Mouse (Mus musculus): ENCODE data around the gene Cyp19a1. TPM values are rescaled to one million over a fixed set of nuclear protein-coding genes. Genes with fewer than 3 reads are reported as not detected.

Gene Cyp19a1
- total and polyA plus RNA-seq, 3 experiments, result not detected

DNA sequence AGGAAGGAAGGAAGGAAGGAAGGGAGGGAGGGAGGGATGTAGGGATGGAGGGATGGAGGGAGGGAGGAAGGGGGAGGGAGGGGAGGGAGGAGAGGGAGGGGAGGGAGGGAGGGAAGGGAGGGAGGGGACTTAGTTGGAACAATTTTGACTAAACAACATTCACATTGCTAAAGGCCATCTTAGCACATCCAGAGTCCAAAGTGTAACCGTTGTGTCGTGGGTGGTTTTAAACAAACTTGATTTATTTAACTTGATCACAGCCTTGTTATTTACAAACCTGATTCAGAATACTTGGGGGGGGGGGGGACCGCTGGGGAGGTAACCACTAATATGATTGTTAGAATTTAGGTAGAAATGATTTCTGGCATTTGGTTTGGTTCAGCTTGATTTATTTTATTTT is 31.5 kb upstream of the Cyp19a1 start:
- in situ Hi-C loops (cut with MboI; ENCODE audit: low pct_ligation_motif_present, low pct_unique_long_range_greater_than_20kb, low sequenced_read_pairs) (no loop called here), dilution Hi-C loops (cut with MboI; ENCODE audit: extremely low pct_ligation_motif_present, extremely low pct_unique_long_range_greater_than_20kb, low sequenced_read_pairs) (no loop called here)
- Histone ChIP-seq H3K9ac (ENCODE audit: insufficient read depth, low read depth) (no peak overlapping the region), H3K4me2 (ENCODE audit: insufficient read depth, low read depth, poor library complexity, severe bottlenecking) (no peak overlapping the region), H3K27me3 (replicated peaks) (peaks cover 19% of the 10 kb centered on the region), H3K4me1 (ENCODE audit: control insufficient read depth in 1 of 2, insufficient read depth in 2 of 2) (no peaks in the 10 kb centered on the region), H3K36me3 (replicated peaks in 1 of 2; ENCODE audit: control insufficient read depth in 1 of 2, insufficient read depth in 1 of 2, low read length in 1 of 2) (no peaks in the 10 kb centered on the region), H3K27ac (ENCODE audit: insufficient read depth, low read depth) (no peak overlapping the region), H3K4me3 (replicated peaks in 1 of 3; ENCODE audit: low read depth in 2 of 3, low read length in 2 of 3, poor library complexity in 1 of 3) (no peak overlapping the region), H3K9me3 (replicated peaks; ENCODE audit: low read length) (no peaks in the 10 kb centered on the region), H3K79me2 (replicated peaks; ENCODE audit: control insufficient read depth, extremely low read depth, insufficient read depth, poor library complexity, severe bottlenecking) (no peaks in the 10 kb centered on the region)
- TF ChIP-seq ZMIZ1 (IDR thresholded peaks at IDR 0.05; ENCODE audit: low read depth, low read length), result no peak
- no peak for TF ChIP-seq ZC3H11A (IDR thresholded peaks at IDR 0.05; ENCODE audit: low read depth, low read length)
- TF ChIP-seq JUND (conservative IDR thresholded peaks at IDR 0.05; ENCODE audit: low read depth, low read length), result no peak
- no peak for TF ChIP-seq MEF2A (IDR thresholded peaks at IDR 0.05; ENCODE audit: borderline replicate concordance, low read depth, low read length)
- TF ChIP-seq PAX5 (IDR thresholded peaks at IDR 0.05; ENCODE audit: low read length), result no peak
- TF ChIP-seq UBTF (IDR thresholded peaks at IDR 0.05; ENCODE audit: low read depth, low read length), result no peak
- TF ChIP-seq POLR2A (IDR thresholded peaks at IDR 0.05; ENCODE audit: low read depth, low read length), result no peak
- no peak for TF ChIP-seq MAX (IDR thresholded peaks at IDR 0.05; ENCODE audit: low read length)
- no peak for TF ChIP-seq GABPA (IDR thresholded peaks at IDR 0.05; ENCODE audit: insufficient replicate concordance, low read depth, low read length)
- TF ChIP-seq E2F4 (IDR thresholded peaks at IDR 0.05; ENCODE audit: insufficient replicate concordance, low read depth, low read length), result no peak
- no peak for TF ChIP-seq BHLHE40 (IDR thresholded peaks at IDR 0.05; ENCODE audit: low read depth, low read length)
- TF ChIP-seq USF1 (IDR thresholded peaks at IDR 0.05; ENCODE audit: low read depth, low read length), result no peak
- no peak for TF ChIP-seq JUN (IDR thresholded peaks at IDR 0.05; ENCODE audit: insufficient read depth, low read depth, low read length)
- DNase-seq (ENCODE audit: extremely low read depth), result no peak

DNA sequence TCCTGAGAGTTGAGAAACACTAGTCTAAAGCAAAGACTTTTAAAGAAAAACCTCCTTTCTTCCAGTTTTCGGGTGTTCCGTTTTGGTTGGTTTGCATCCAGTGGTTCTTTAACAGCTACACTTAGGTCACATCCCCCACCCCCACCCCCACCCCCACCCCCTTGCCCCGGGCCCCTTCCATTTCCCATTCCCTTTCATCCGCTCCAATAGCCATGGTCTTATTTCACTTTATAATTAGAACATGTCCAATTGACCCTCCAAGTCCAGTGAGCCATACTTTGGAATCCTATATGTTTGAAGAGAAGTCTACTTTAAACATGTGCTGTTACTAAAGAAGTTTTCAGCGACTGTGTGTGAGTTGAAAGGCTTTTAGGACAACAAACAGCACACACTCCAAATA is 19.9 kb upstream of the Cyp19a1 start:
- Histone ChIP-seq H3K9ac (ENCODE audit: insufficient read depth, low read depth) (no peak overlapping the region), H3K4me2 (ENCODE audit: insufficient read depth, low read depth, poor library complexity, severe bottlenecking) (no peak overlapping the region; the same call in 1 of the 2 replicates), H3K4me3 (replicated peaks in 1 of 3; ENCODE audit: low read depth in 2 of 3, low read length in 2 of 3, poor library complexity in 1 of 3) (no peak overlapping the region), H3K4me1 (ENCODE audit: control insufficient read depth in 1 of 2, insufficient read depth in 2 of 2) (no peaks in the 10 kb centered on the region), H3K9me3 (replicated peaks; ENCODE audit: low read length) (no peaks in the 10 kb centered on the region), H3K27ac (ENCODE audit: insufficient read depth, low read depth) (no peak overlapping the region), H3K27me3 (replicated peaks) (peaks cover 14% of the 10 kb centered on the region), H3K36me3 (replicated peaks in 1 of 2; ENCODE audit: control insufficient read depth in 1 of 2, insufficient read depth in 1 of 2, low read length in 1 of 2) (no peaks in the 10 kb centered on the region), H3K79me2 (replicated peaks; ENCODE audit: control insufficient read depth, extremely low read depth, insufficient read depth, poor library complexity, severe bottlenecking) (no peaks in the 10 kb centered on the region)
- DNase-seq (ENCODE audit: extremely low read depth), result no peak
- dilution Hi-C loops (cut with MboI; ENCODE audit: extremely low pct_ligation_motif_present, extremely low pct_unique_long_range_greater_than_20kb, low sequenced_read_pairs), result no loop called here
- TF ChIP-seq NELFE (IDR thresholded peaks at IDR 0.05; ENCODE audit: low read depth, low read length), result no peak
- no peak for TF ChIP-seq ZMIZ1 (IDR thresholded peaks at IDR 0.05; ENCODE audit: low read depth, low read length)
- TF ChIP-seq POLR2AphosphoS2 (IDR thresholded peaks at IDR 0.05; ENCODE audit: low read depth, low read length), result no peak
- TF ChIP-seq ETS1 (conservative IDR thresholded peaks at IDR 0.05; ENCODE audit: low read depth, low read length), result no peak
- no peak for TF ChIP-seq SMC3 (IDR thresholded peaks at IDR 0.05; ENCODE audit: low read depth, low read length)
- no peak for TF ChIP-seq CHD2 (IDR thresholded peaks at IDR 0.05; ENCODE audit: low read length)
- TF ChIP-seq JUND (conservative IDR thresholded peaks at IDR 0.05; ENCODE audit: low read depth, low read length), result no peak
- TF ChIP-seq EP300 (IDR thresholded peaks at IDR 0.05; ENCODE audit: low read length), result no peak
- in situ Hi-C loops (cut with MboI; ENCODE audit: low pct_ligation_motif_present, low pct_unique_long_range_greater_than_20kb, low sequenced_read_pairs), result no loop called here

Data from CH12.LX (cell line).